Mouse (Mus musculus): ENCODE results near the gene Plk3. TPM values are rescaled to one million over a fixed set of nuclear protein-coding genes. Genes with fewer than 3 reads are reported as not detected.

Gene Plk3
- polyA plus RNA-seq, 1 experiment = 20.4 TPM

DNA sequence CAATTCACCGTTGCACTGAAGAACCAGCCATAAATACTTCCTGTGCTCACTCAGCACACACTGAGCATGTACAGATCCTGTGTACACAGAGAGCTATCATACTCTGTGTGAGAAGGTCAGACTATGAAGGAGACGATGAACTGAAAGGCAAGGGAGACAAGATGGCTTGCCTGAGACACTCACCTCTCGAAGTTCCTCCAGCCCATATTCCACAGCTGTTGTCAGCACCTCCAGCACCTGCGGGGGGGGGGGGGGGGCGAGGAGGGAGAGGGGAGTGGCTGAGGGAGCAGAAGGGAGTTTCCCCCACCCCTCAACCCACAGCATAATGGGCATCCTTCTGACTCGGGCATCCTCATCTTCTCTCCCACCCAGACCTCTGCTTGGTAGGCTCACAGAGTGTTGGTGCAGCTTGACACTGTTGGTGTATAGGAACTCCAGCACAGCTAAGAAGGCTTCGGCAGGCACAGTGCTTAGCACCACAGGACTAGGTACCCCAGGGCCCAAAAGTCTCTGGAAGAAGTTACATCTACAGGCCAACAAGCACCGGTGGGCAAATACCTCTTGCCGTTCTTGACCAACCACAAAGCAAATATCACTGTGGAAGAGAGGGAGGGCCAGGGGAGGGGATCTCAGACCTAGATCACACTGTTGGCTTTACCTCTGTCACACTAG lies 10.1 kb downstream of the Plk3 start:
- 57% methylated on average over 8 of the region's 9 CpGs for WGBS
- DNase-seq = no peak
- TF ChIP-seq CTCF (IDR thresholded peaks at IDR 0.05; ENCODE audit: insufficient read depth, low read length) (no peak), POLR2A (IDR thresholded peaks at IDR 0.05; ENCODE audit: borderline replicate concordance, extremely low read depth, low read depth, low read length) (no peak)
- no peak overlapping the region for H3K4me3 ChIP-seq (replicated peaks; ENCODE audit: extremely low read depth, low read depth, low read length)
- H3K4me1 ChIP-seq (ENCODE audit: control insufficient read depth, insufficient read depth, low read length) = peaks cover 22% of the 10 kb centered on the region

DNA sequence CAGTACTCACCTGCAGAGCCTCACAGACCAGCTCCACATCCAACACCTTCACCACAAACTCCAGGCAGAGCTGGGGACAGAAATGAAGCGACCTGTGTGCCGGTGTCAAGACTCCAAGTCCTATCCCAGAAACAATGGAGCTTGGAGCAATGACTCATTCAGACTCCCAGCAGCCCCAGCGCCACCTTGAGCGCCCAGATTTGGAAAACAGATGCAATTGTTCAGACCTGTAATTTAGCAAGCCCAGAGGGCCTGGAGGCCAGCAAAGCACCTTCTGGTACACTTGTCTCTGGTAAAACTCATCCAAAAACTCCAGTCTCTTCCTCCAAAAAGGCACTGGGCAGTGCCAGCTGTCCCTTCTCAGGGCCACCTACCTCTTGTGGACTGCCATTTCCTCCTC lies 11.6 kb downstream of the Plk3 start:
- TF ChIP-seq CTCF (IDR thresholded peaks at IDR 0.05; ENCODE audit: insufficient read depth, low read length) (no peak), POLR2A (IDR thresholded peaks at IDR 0.05; ENCODE audit: borderline replicate concordance, extremely low read depth, low read depth, low read length) (no peak)
- Histone ChIP-seq H3K4me1 (ENCODE audit: control insufficient read depth, insufficient read depth, low read length) (peaks cover 22% of the 10 kb centered on the region), H3K4me3 (replicated peaks; ENCODE audit: extremely low read depth, low read depth, low read length) (no peak overlapping the region)
- WGBS = 81% methylated on average over 4 of the region's 4 CpGs
- no peak for DNase-seq

DNA sequence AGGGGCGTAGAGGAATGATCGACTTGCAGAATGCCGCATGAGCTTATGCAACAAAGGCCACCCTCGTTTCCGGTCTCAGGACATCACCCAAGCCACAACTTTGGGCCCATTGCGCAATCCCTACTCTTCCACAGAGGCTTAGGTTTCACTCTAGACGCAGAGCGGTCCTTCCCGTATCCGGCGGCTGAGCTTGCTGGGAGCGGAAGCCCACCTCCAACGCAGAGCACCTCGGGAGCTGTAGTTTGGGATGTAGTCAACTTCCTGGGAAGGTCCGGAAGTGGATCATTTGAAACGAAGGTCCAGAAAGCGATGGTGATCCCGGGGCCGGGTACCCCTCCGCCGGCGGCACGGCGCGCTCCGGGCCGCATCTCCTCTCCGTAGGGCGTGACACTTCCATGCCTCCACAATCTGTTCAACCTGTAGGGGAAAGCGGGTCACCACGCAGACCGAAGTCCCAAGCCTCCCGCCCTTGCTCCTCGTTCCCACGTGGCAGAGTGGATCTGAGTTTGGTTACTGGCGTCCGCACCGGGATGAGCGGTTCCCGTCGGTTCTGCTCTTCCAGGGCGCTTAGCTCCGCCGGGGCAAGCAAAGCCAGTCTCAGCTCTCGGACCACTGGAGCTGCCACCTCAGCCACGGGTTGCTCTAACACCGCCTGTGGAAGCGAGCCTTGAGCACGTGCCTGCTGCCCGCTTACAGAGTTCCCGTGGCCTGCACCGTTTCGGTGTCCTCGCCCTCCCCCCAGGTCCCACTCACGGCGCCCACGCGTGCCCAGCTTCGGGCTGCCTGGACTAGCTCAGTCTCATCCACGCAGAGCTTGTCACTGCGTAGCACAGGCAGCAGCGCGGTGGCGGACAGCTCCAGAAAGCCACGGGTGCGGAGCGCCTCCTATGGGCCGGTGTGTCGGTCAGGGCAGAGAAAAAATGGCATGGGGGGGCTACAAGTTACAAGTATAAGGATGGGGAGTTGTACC lies 13.0 kb downstream of the Plk3 start:
- WGBS = under 1% methylated on average over 69 of the region's 69 CpGs
- peak overlapping the region; percentile 81 for H3K4me3 ChIP-seq (replicated peaks; ENCODE audit: extremely low read depth, low read depth, low read length)
- TF ChIP-seq CTCF (IDR thresholded peaks at IDR 0.05; ENCODE audit: insufficient read depth, low read length) (peak; percentile 72), POLR2A (IDR thresholded peaks at IDR 0.05; ENCODE audit: borderline replicate concordance, extremely low read depth, low read depth, low read length) (peak; percentile 85)

DNA sequence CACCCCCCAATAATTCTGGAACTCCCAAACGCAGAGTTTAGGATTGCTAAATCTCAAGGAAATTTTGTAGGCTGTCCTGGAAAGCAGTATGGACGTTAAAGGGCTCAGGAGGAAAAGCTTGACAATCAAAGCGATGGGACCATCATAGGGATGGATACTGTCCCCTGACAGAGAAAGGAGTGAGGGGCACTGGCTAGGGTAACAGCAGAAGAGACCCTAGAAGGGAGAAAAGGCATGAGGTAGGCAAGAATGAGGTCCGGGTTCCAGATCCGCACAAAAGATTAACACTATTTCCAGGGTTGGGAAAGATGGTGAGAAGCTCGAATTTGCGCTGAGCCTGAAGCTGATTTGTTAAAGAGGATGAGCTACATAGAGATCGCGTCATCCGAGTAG lies 13.7 kb downstream of the Plk3 start:
- H3K4me3 ChIP-seq (replicated peaks; ENCODE audit: extremely low read depth, low read depth, low read length) = peak overlapping the region; percentile 81
- DNase-seq = no peak
- 3% methylated on average over 10 of the region's 10 CpGs for WGBS
- TF ChIP-seq POLR2A (IDR thresholded peaks at IDR 0.05; ENCODE audit: borderline replicate concordance, extremely low read depth, low read depth, low read length) (no peak), CTCF (IDR thresholded peaks at IDR 0.05; ENCODE audit: insufficient read depth, low read length) (no peak)
- peaks cover 8% of the 10 kb centered on the region; the same call in 1 of the 2 replicates for H3K4me1 ChIP-seq (ENCODE audit: control insufficient read depth, insufficient read depth, low read length)

More for the DNA sequence above, 13.0 kb downstream of the Plk3 start:
- H3K4me1 ChIP-seq (ENCODE audit: control insufficient read depth, insufficient read depth, low read length) = peaks cover 14% of the 10 kb centered on the region
- DNase-seq = peak; percentile 90

DNA sequence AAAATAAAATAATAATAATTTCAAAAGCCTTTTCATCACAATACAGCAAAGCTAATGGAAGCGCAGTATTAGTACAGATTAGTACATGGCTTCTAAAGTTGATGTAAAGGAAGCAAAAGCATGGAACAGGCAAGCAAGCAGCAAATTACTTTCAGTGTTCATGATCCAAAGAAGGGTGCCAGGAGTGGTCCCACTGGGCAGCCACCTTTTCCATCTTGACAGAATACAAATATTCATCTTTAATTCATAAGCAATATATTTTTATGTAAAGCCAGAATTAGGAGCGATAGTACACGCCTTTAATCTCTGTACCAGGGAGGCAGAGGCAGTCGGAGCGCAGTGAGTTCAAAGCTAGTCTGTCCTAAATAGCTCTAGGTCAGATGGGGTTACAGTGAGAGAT lies 14.1 kb downstream of the Plk3 start:
- Histone ChIP-seq H3K4me1 (ENCODE audit: control insufficient read depth, insufficient read depth, low read length) (peaks cover 7% of the 10 kb centered on the region; the same call in 1 of the 2 replicates), H3K4me3 (replicated peaks; ENCODE audit: extremely low read depth, low read depth, low read length) (peak overlapping the region; percentile 6)
- whole genome bisulfite sequencing = 77% methylated on average over 5 of the region's 5 CpGs
- no peak for DNase-seq
- TF ChIP-seq CTCF (IDR thresholded peaks at IDR 0.05; ENCODE audit: insufficient read depth, low read length) (no peak), POLR2A (IDR thresholded peaks at IDR 0.05; ENCODE audit: borderline replicate concordance, extremely low read depth, low read depth, low read length) (no peak)

DNA sequence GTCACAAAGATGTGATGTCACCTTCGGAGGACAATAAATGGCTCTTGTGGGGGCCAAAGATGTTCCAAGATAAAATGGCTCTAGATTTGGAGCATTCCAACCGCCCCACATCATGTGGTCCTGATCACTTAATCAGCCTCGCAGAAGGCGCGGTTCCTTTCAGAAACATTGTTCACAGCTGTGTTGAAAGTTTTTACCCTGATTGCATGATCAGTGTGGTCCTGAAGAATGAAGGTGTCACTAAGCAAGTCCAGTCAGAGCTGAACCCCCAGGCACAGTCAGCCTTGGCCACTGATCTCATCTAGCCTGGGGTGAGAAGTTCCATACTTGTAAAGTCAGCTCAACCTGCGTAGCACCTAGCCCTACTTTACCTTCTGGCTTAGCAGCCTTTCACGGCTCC lies 15.8 kb downstream of the Plk3 start:
- DNase-seq = no peak
- Histone ChIP-seq H3K4me3 (replicated peaks; ENCODE audit: extremely low read depth, low read depth, low read length) (no peak overlapping the region), H3K4me1 (ENCODE audit: control insufficient read depth, insufficient read depth, low read length) (no peaks in the 10 kb centered on the region)
- 93% methylated on average over 7 of the region's 7 CpGs for WGBS
- TF ChIP-seq CTCF (IDR thresholded peaks at IDR 0.05; ENCODE audit: insufficient read depth, low read length) = no peak
- TF ChIP-seq POLR2A (IDR thresholded peaks at IDR 0.05; ENCODE audit: borderline replicate concordance, extremely low read depth, low read depth, low read length) = no peak

DNA sequence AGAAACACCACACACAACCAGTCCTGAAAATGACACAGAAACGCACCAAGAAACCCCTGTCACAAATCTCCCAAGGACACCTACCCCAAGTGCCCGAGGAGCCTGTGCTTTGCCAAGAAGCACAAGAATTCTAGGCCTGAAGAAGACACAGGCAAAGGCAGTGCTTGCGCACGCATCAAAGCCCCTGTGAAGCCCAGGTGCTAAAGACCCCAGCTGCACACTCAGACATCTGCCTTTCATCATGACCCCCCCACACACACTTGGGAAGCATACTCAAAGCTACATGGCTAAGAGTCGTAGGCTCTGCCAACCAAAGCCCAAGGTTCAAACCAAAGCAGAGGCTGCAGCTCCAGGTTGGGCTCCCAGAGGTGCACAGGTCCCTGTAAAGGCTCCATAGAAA lies 18.2 kb downstream of the Plk3 start:
- DNase-seq = no peak
- 84% methylated on average over 5 of the region's 5 CpGs for WGBS
- H3K4me3 ChIP-seq (replicated peaks; ENCODE audit: extremely low read depth, low read depth, low read length) = no peak overlapping the region
- no peaks in the 10 kb centered on the region for H3K4me1 ChIP-seq (ENCODE audit: control insufficient read depth, insufficient read depth, low read length)
- no peak for TF ChIP-seq POLR2A (IDR thresholded peaks at IDR 0.05; ENCODE audit: borderline replicate concordance, extremely low read depth, low read depth, low read length)
- no peak for TF ChIP-seq CTCF (IDR thresholded peaks at IDR 0.05; ENCODE audit: insufficient read depth, low read length)

DNA sequence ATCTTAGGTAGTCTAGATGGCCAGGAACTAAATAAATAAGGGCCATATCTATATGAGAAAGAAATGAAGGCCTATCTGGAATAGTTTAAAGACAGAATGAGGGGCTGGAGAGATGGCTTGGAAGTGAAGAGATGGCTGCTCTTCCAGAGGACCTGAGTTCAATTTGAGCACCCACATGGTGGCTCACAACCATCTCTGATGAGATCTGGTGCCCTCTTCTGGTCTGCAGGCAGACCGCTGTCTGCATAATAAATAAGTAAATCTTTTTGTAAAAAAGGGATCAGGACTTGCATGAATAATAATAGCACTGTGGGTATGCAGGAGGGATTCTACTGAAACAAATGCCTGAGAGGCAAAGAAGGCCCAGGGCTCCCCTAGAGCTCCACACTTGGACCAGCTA lies 20.5 kb downstream of the Plk3 start:
- DNase-seq = no peak
- Histone ChIP-seq H3K4me3 (replicated peaks; ENCODE audit: extremely low read depth, low read depth, low read length) (no peak overlapping the region), H3K4me1 (ENCODE audit: control insufficient read depth, insufficient read depth, low read length) (no peaks in the 10 kb centered on the region)
- TF ChIP-seq POLR2A (IDR thresholded peaks at IDR 0.05; ENCODE audit: borderline replicate concordance, extremely low read depth, low read depth, low read length) = no peak
- 0 out of 2 replicates have a peak, but pooled peaks have one; percentile 4 for TF ChIP-seq CTCF (IDR thresholded peaks at IDR 0.05; ENCODE audit: insufficient read depth, low read length)
- WGBS = 100% methylated on average over 1 of the region's 1 CpGs

DNA sequence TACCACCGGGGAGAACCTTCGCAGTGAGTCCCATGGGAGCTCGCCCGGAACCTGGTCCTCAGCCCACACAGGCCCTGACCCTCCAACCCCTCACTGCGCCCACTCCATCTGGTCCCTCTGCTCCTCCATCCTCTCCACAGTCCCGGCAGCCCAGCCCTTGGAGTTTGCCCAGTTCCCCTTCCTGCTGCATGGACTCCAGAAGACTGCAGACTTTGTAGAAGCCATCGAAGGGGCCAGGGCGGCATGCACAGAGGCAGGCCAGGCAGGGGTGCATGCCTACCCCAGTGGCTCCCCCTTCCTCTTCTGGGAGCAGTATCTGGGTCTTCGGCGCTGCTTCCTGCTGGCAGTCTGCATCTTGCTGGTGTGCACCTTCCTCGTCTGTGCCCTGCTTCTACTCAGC lies 22.8 kb downstream of the Plk3 start:
- H3K4me3 ChIP-seq (replicated peaks; ENCODE audit: extremely low read depth, low read depth, low read length) = no peak overlapping the region
- TF ChIP-seq CTCF (IDR thresholded peaks at IDR 0.05; ENCODE audit: insufficient read depth, low read length) (no peak), POLR2A (IDR thresholded peaks at IDR 0.05; ENCODE audit: borderline replicate concordance, extremely low read depth, low read depth, low read length) (no peak)
- no peak for DNase-seq
- 90% methylated on average over 11 of the region's 11 CpGs for WGBS
- H3K4me1 ChIP-seq (ENCODE audit: control insufficient read depth, insufficient read depth, low read length) = no peaks in the 10 kb centered on the region
